Mouse (Mus musculus) heart, embryonic 12.5 days (tissue): ENCODE results near the gene Olfr707. TPM values are rescaled to one million over a fixed set of nuclear protein-coding genes. Genes with fewer than 3 reads are reported as not detected.
"Not testable (repeated sequence)": the region's sequence is repeated elsewhere in the genome, so short reads cannot be mapped to it uniquely, and the experiment has no call there.

Experiments
- ATAC-seq: fragments of 200-750 bp; cut with Nextera tagmentation; 2 replicates; pipeline ENCODE4 v1.8.0; 2017; ENCODE audit warnings: moderate TSS enrichment, moderate library complexity; ENCODE audit not compliant: insufficient number of reproducible peaks, low FRiP score
- H3K27ac ChIP-seq: fragments of 300-500 bp; sonication (generic); 2 replicates; pipeline ENCODE4 v1.5.1; 2016; ENCODE audit warnings: mild to moderate bottlenecking, moderate library complexity; ENCODE audit not compliant: poor library complexity, severe bottlenecking
- H3K27me3 ChIP-seq: fragments of 300-500 bp; sonication (generic); replicated peaks from 2 replicates; pipeline ENCODE4 v1.6.1; 2016; ENCODE audit warnings: mild to moderate bottlenecking, moderate library complexity
- H3K36me3 ChIP-seq: fragments of 300-500 bp; sonication (generic); 2 replicates; pipeline ENCODE4 v1.6.1; 2016; ENCODE audit warnings: mild to moderate bottlenecking, moderate library complexity
- H3K4me1 ChIP-seq: fragments of 300-500 bp; sonication (generic); replicated peaks from 2 replicates; pipeline ENCODE4 v1.6.1; 2016; ENCODE audit warnings: mild to moderate bottlenecking
- H3K4me2 ChIP-seq: fragments of 300-500 bp; sonication (generic); 2 replicates; pipeline ENCODE4 v1.6.1; 2016; ENCODE audit warnings: mild to moderate bottlenecking, moderate library complexity
- H3K4me3 ChIP-seq: fragments of 300-500 bp; sonication (generic); 2 replicates; pipeline ENCODE4 v1.5.1; 2016; ENCODE audit warnings: mild to moderate bottlenecking
- H3K9ac ChIP-seq: fragments of 300-500 bp; sonication (generic); 2 replicates; pipeline ENCODE4 v1.6.1; 2016; ENCODE audit warnings: mild to moderate bottlenecking, moderate library complexity
- H3K9me3 ChIP-seq: fragments of 300-500 bp; sonication (generic); replicated peaks from 2 replicates; pipeline ENCODE4 v1.6.1; 2016; ENCODE audit warnings: mild to moderate bottlenecking, moderate library complexity
- WGBS: fragments of 180-500 bp; shearing (Covaris S2); methylation state at CpG from one replicate; pipeline ENCODE4 v1.1.7; 2016; 5-methylcytosine and 5-hydroxymethylcytosine counted together
- polyA plus RNA-seq: library from polyadenylated mRNA; unstranded; fragments of >200 nt; fragmentation: Nextera tagmentation; extraction: Ambion mirVana; gene quantifications from 2 replicates; pipeline ENCODE4 v1.2.1, GENCODE M21; 2016

Gene Olfr707
- not detected in 2 replicates for polyA plus RNA-seq

- not testable (repeated sequence) for H3K27ac ChIP-seq, H3K4me1 ChIP-seq, H3K36me3 ChIP-seq, H3K27me3 ChIP-seq, H3K4me2 ChIP-seq, H3K4me3 ChIP-seq, H3K9ac ChIP-seq, ATAC-seq, H3K9me3 ChIP-seq
- 67% methylated on average over 3 of the region's 3 CpGs for WGBS
Observed at GRCm38 (mm10) chr7:106901141-106901540, at the start of gene Olfr707. Olfr707 (minus strand) TSS chr7:106901241.

GRCm38 (mm10) chr7:106948212-106948611 lies 47.2 kb upstream of the Olfr707 start, which contains the start of gene Olfr710:
Olfr710 (minus strand) TSS chr7:106948312.
- Histone ChIP-seq H3K4me1 (no peaks in the 10 kb centered on the region), H3K4me2 (no peak within 1 kb of the TSS), H3K9ac (no peak within 1 kb of the TSS), H3K36me3 (no peaks in the 10 kb centered on the region), H3K27me3 (no peaks in the 10 kb centered on the region), H3K9me3 (no peaks in the 10 kb centered on the region), H3K4me3 (no peak within 1 kb of the TSS), H3K27ac (no peak within 1 kb of the TSS)
- 75% methylated on average over 3 of the region's 3 CpGs for WGBS
- ATAC-seq = no peak

- Histone ChIP-seq H3K9ac (no peak within 1 kb of the TSS), H3K4me2 (no peak within 1 kb of the TSS), H3K4me1 (no peaks in the 10 kb centered on the region), H3K36me3 (no peaks in the 10 kb centered on the region), H3K27ac (no peak within 1 kb of the TSS), H3K27me3 (no peaks in the 10 kb centered on the region), H3K9me3 (no peaks in the 10 kb centered on the region), H3K4me3 (no peak within 1 kb of the TSS)
- ATAC-seq = no peak
Observed at GRCm38 (mm10) chr7:106932119-106932518, 31.1 kb upstream of the Olfr707 start, which contains the start of gene Olfr709-ps1. Olfr709-ps1 (minus strand) TSS chr7:106932219.

GRCm38 (mm10) chr7:106920961-106921360 lies 19.9 kb upstream of the Olfr707 start:
- 84% methylated on average over 7 of the region's 7 CpGs for WGBS
- H3K27ac ChIP-seq, H3K9ac ChIP-seq, ATAC-seq, H3K36me3 ChIP-seq, H3K27me3 ChIP-seq, H3K9me3 ChIP-seq, H3K4me3 ChIP-seq, H3K4me2 ChIP-seq, H3K4me1 ChIP-seq: not testable (repeated sequence)

- Histone ChIP-seq H3K4me3 (no peak within 1 kb of the TSS), H3K27ac (no peak within 1 kb of the TSS), H3K4me2 (no peak within 1 kb of the TSS), H3K4me1 (no peaks in the 10 kb centered on the region), H3K9me3 (no peaks in the 10 kb centered on the region), H3K36me3 (no peaks in the 10 kb centered on the region), H3K9ac (no peak within 1 kb of the TSS), H3K27me3 (no peaks in the 10 kb centered on the region)
- 46% methylated on average over 2 of the region's 2 CpGs for WGBS
- no peak for ATAC-seq
Observed at GRCm38 (mm10) chr7:106907676-106908075, 6.6 kb upstream of the Olfr707 start, which contains the start of gene Olfr1532-ps1. Olfr1532-ps1 (plus strand) TSS chr7:106908001.

GRCm38 (mm10) chr7:106888062-106888461 lies 13.0 kb downstream of the Olfr707 start, which contains the start of gene Olfr706:
Olfr706 (minus strand) TSS chr7:106888162.
- ATAC-seq = no peak
- H3K4me2 ChIP-seq = no peak within 1 kb of the TSS
- H3K4me3 ChIP-seq = no peak within 1 kb of the TSS
- no peaks in the 10 kb centered on the region for H3K4me1 ChIP-seq
- no peaks in the 10 kb centered on the region; the same call in 1 of the 2 replicates for H3K9me3 ChIP-seq
- H3K27me3 ChIP-seq = no peaks in the 10 kb centered on the region
- no peak within 1 kb of the TSS for H3K9ac ChIP-seq
- WGBS = 69% methylated on average over 2 of the region's 2 CpGs
- H3K36me3 ChIP-seq = no peaks in the 10 kb centered on the region
- no peak within 1 kb of the TSS for H3K27ac ChIP-seq

DNA sequence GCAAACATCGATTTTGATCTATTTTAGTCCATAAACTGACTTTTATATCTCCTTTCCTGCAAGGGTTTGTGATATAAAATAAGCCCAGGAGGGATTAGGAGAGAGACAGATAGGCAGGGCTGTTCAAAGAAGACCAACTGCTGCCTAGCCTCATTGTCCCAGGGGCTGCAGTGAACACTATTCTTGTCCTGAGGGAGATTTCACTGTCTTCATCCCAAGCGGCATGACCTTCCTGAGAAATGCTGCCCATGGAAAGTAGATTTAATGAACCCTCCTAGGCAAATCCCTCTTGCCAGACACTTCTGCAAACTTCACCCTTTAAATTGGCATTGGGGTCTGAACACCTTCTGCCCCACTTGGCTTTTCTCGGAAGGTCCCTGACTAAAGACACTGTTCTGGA lies 24.2 kb downstream of the Olfr707 start, which contains the start of gene Olfr705:
Gene Olfr705, minus strand, starts transcription at position 101 of the 400 bp plus-strand sequence.
- WGBS = 68% methylated on average over 3 of the region's 3 CpGs
- no peaks in the 10 kb centered on the region for H3K27me3 ChIP-seq
- H3K27ac ChIP-seq = no peak within 1 kb of the TSS
- 0 out of 2 replicates have a peak, but pooled peaks cover 6% of the 10 kb centered on the region for H3K9me3 ChIP-seq
- H3K4me3 ChIP-seq = no peak within 1 kb of the TSS
- no peaks in the 10 kb centered on the region for H3K4me1 ChIP-seq
- no peak for ATAC-seq
- no peak within 1 kb of the TSS for H3K9ac ChIP-seq
- no peak within 1 kb of the TSS for H3K4me2 ChIP-seq
- H3K36me3 ChIP-seq = no peaks in the 10 kb centered on the region

GRCm38 (mm10) chr7:106862885-106863284 lies 38.2 kb downstream of the Olfr707 start, which contains the start of gene Olfr704:
Olfr704 (plus strand) TSS chr7:106863185.
- Histone ChIP-seq H3K9ac (no peak within 1 kb of the TSS), H3K36me3 (no peaks in the 10 kb centered on the region), H3K27ac (no peak within 1 kb of the TSS), H3K27me3 (no peaks in the 10 kb centered on the region), H3K4me2 (no peak within 1 kb of the TSS), H3K9me3 (no peaks in the 10 kb centered on the region), H3K4me1 (no peaks in the 10 kb centered on the region), H3K4me3 (no peak within 1 kb of the TSS)
- no peak for ATAC-seq

GRCm38 (mm10) chr7:106843060-106843459 lies 58.0 kb downstream of the Olfr707 start, which contains the start of gene Olfr703:
Olfr703 (plus strand) TSS chr7:106843360.
- Histone ChIP-seq H3K9ac (no peak within 1 kb of the TSS), H3K27ac (no peak within 1 kb of the TSS), H3K36me3 (no peaks in the 10 kb centered on the region), H3K4me3 (no peak within 1 kb of the TSS), H3K4me1 (no peaks in the 10 kb centered on the region), H3K9me3 (peaks cover 10% of the 10 kb centered on the region), H3K27me3 (no peaks in the 10 kb centered on the region), H3K4me2 (no peak within 1 kb of the TSS)
- no peak for ATAC-seq
- 46% methylated on average over 2 of the region's 2 CpGs for WGBS

Other genes with a start within 250 kb of the Olfr707 start
- not detected in 2 replicates for gene Olfr693, start 220.7 kb downstream of the Olfr707 start, polyA plus RNA-seq
- gene Olfr694, start 209.4 kb downstream of the Olfr707 start, polyA plus RNA-seq = not detected in 2 replicates
- gene Olfr695, start 184.8 kb downstream of the Olfr707 start, polyA plus RNA-seq = not detected in 2 replicates
- gene Olfr697, start 158.8 kb downstream of the Olfr707 start, polyA plus RNA-seq = not detected in 2 replicates
- gene Olfr698, start 145.8 kb downstream of the Olfr707 start, polyA plus RNA-seq = not detected in 2 replicates
- not detected in 2 replicates for gene Olfr699, start 108.0 kb downstream of the Olfr707 start, polyA plus RNA-seq
- gene Olfr700, start 92.4 kb downstream of the Olfr707 start, polyA plus RNA-seq = not detected in 2 replicates
- not detected in 2 replicates for gene Olfr701, start 87.1 kb downstream of the Olfr707 start, polyA plus RNA-seq
- not detected in 2 replicates for gene Olfr702, start 67.3 kb downstream of the Olfr707 start, polyA plus RNA-seq
- gene Olfr703, start 57.9 kb downstream of the Olfr707 start, polyA plus RNA-seq = not detected in 2 replicates
- gene Olfr704, start 38.1 kb downstream of the Olfr707 start, polyA plus RNA-seq = not detected in 2 replicates
- not detected in 2 replicates for gene Olfr705, start 24.4 kb downstream of the Olfr707 start, polyA plus RNA-seq
- not detected in 2 replicates for gene Olfr706, start 13.1 kb downstream of the Olfr707 start, polyA plus RNA-seq
- gene Olfr1532-ps1, start 6.8 kb upstream of the Olfr707 start, polyA plus RNA-seq = not detected in 2 replicates
- not detected in 2 replicates for gene Olfr709-ps1, start 31.0 kb upstream of the Olfr707 start, polyA plus RNA-seq
- gene Olfr710, start 47.1 kb upstream of the Olfr707 start, polyA plus RNA-seq = not detected in 2 replicates
- not detected in 2 replicates for gene Olfr6, start 62.7 kb upstream of the Olfr707 start, polyA plus RNA-seq
- not detected in 2 replicates for gene Olfr711, start 74.2 kb upstream of the Olfr707 start, polyA plus RNA-seq
- not detected in 2 replicates for gene Olfr2, start 104.8 kb upstream of the Olfr707 start, polyA plus RNA-seq
- not detected in 2 replicates for gene Olfr713, start 129.9 kb upstream of the Olfr707 start, polyA plus RNA-seq
- not detected in 2 replicates for gene Olfr714, start 169.7 kb upstream of the Olfr707 start, polyA plus RNA-seq
- not detected in 2 replicates for gene Olfr17, start 192.0 kb upstream of the Olfr707 start, polyA plus RNA-seq
- not detected in 2 replicates for gene Olfr715b, start 209.1 kb upstream of the Olfr707 start, polyA plus RNA-seq
- not detected in 2 replicates for gene Olfr715, start 229.8 kb upstream of the Olfr707 start, polyA plus RNA-seq
- gene Olfr716, start 237.1 kb upstream of the Olfr707 start, polyA plus RNA-seq = not detected in 2 replicates